Mouse (Mus musculus): ENCODE results near the gene Exog. TPM values are rescaled to one million over a fixed set of nuclear protein-coding genes. Genes with fewer than 3 reads are reported as not detected.

The Exog gene
- total RNA-seq, 2 experiments from 2014 or later, result 23.7 to 24.8 TPM

GRCm38 (mm10) chr9:119498885-119499284, 54.1 kb downstream of the Exog start:
- DNase-seq (ENCODE audit: low spot score in 2 of 2), result no peak

GRCm38 (mm10) chr9:119503613-119504012, 58.9 kb downstream of the Exog start:
- DNase-seq (ENCODE audit: low spot score in 2 of 2), result no peak

- DNase-seq (ENCODE audit: low spot score in 2 of 2), result no peak
Measured at GRCm38 (mm10) chr9:119504981-119505658, 60.4 kb downstream of the Exog start.

- DNase-seq (ENCODE audit: low spot score in 2 of 2), result peak; percentile 45 to 53
Measured at GRCm38 (mm10) chr9:119510902-119511301, 66.2 kb downstream of the Exog start.

GRCm38 (mm10) chr9:119512993-119513392, 68.2 kb downstream of the Exog start:
- DNase-seq (ENCODE audit: low spot score in 2 of 2), result no peak

GRCm38 (mm10) chr9:119513816-119514215, 69.1 kb downstream of the Exog start:
- DNase-seq (ENCODE audit: low spot score in 2 of 2), result no peak

- no peak for DNase-seq (ENCODE audit: low spot score in 2 of 2)
Measured at GRCm38 (mm10) chr9:119514986-119515385, 70.2 kb downstream of the Exog start.

Other genes with a start within 250 kb of the Exog start
- not detected for gene Slc22a13, start 235.8 kb upstream of the Exog start, total RNA-seq (2021)
- gene Oxsr1, start 122.5 kb upstream of the Exog start, total RNA-seq (2021), result 10 to 100 TPM; 32.1 to 33.8 TPM
- 10 to 100 TPM; 63.9 to 70.5 TPM for gene Acaa1a, start 105.3 kb upstream of the Exog start, total RNA-seq (2021)
- gene Myd88, start 103.5 kb upstream of the Exog start, total RNA-seq (2021), result 1 to 10 TPM; 6.5 to 7.9 TPM
- 1 to 10 TPM; 4.1 to 4.3 TPM for gene Xylb, start 87.6 kb upstream of the Exog start, total RNA-seq (2021)
- gene Slc22a14, start 79.4 kb upstream of the Exog start, total RNA-seq (2021), result not detected
- gene Acvr2b, start 42.8 kb upstream of the Exog start, total RNA-seq (2021), result 10 to 100 TPM; 15.5 to 16.4 TPM
- 1 to 10 TPM; 5.0 to 5.4 TPM for gene Scn5a, start 134.1 kb downstream of the Exog start, total RNA-seq (2021)